Mouse (Mus musculus) stomach, postnatal 0 days (tissue): ENCODE results near the gene Spesp1. TPM values are rescaled to one million over a fixed set of nuclear protein-coding genes. Genes with fewer than 3 reads are reported as not detected.

Experiments
- ATAC-seq: fragments of 200-750 bp; cut with Nextera tagmentation; 2 replicates; pipeline ENCODE4 v1.8.0; 2017; ENCODE audit not compliant: low FRiP score, low TSS enrichment
- DNase-seq: peaks from one replicate; pipeline ENCODE4 v3.0.0-alpha.2; 2016; ENCODE audit warnings: low spot score
- H3K27ac ChIP-seq: fragments of 300-500 bp; sonication (generic); replicated peaks from 2 replicates; pipeline ENCODE4 v1.5.1; 2014; ENCODE audit warnings: mild to moderate bottlenecking, control low read depth
- H3K27me3 ChIP-seq: fragments of 300-500 bp; sonication (generic); 2 replicates; pipeline ENCODE4 v1.6.1; 2014; ENCODE audit warnings: low read length; ENCODE audit not compliant: control insufficient read depth, insufficient read depth
- H3K36me3 ChIP-seq: fragments of 300-500 bp; sonication (generic); 2 replicates; pipeline ENCODE4 v1.6.1; 2014; ENCODE audit warnings: low read length, mixed read lengths; ENCODE audit not compliant: control insufficient read depth, insufficient read depth
- H3K4me1 ChIP-seq: fragments of 300-500 bp; sonication (generic); replicated peaks from 2 replicates; pipeline ENCODE4 v1.6.1; 2014; ENCODE audit warnings: antibody characterized with exemption; ENCODE audit not compliant: control insufficient read depth, insufficient read depth
- H3K4me2 ChIP-seq: fragments of 300-500 bp; sonication (generic); replicated peaks from 2 replicates; pipeline ENCODE4 v1.6.1; 2014; ENCODE audit warnings: low read depth, mild to moderate bottlenecking, control low read depth, moderate library complexity
- H3K4me3 ChIP-seq: fragments of 300-500 bp; sonication (generic); 2 replicates; pipeline ENCODE4 v1.5.1; 2014; ENCODE audit warnings: low read depth, low read length, control low read depth
- H3K9ac ChIP-seq: fragments of 300-500 bp; sonication (generic); 2 replicates; pipeline ENCODE4 v1.6.1; 2014; ENCODE audit warnings: mild to moderate bottlenecking, low read length, control low read depth, mixed read lengths
- H3K9me3 ChIP-seq: fragments of 300-500 bp; sonication (generic); 2 replicates; pipeline ENCODE4 v1.6.1; 2016; ENCODE audit warnings: low read length; ENCODE audit not compliant: control insufficient read depth
- CTCF ChIP-seq: IDR thresholded peaks from 2 replicates; pipeline ENCODE4 v1.5.1; 2016; ENCODE audit warnings: antibody characterized with exemption, low read depth, mild to moderate bottlenecking, moderate library complexity
- EP300 ChIP-seq: optimal IDR thresholded peaks from 2 replicates; pipeline ENCODE3; 2016; ENCODE audit warnings: antibody characterized with exemption
- WGBS: fragments of 180-500 bp; shearing (Covaris S2); extraction: QIAGEN DNeasy Blood & Tissue Kit; methylation state at CpG from one replicate; pipeline ENCODE4 v1.1.7; 2014; 5-methylcytosine and 5-hydroxymethylcytosine counted together
- polyA plus RNA-seq: library from polyadenylated mRNA; unstranded; fragments of >200 nt; fragmentation: Nextera tagmentation; extraction: Ambion mirVana; gene quantifications from 2 replicates; pipeline ENCODE4 v1.2.1, GENCODE M21; 2015

The Spesp1 gene
- not detected in 2 replicates for polyA plus RNA-seq

- Histone ChIP-seq H3K9ac (no peak within 1 kb of the TSS), H3K4me2 (no peak within 1 kb of the TSS), H3K4me1 (no peaks in the 10 kb centered on the region), H3K36me3 (no peaks in the 10 kb centered on the region), H3K4me3 (no peak within 1 kb of the TSS), H3K27me3 (no peaks in the 10 kb centered on the region), H3K27ac (no peak within 1 kb of the TSS), H3K9me3 (no peaks in the 10 kb centered on the region)
- DNase-seq (no peak), ATAC-seq (peak; percentile 26; the same call in 1 of the 2 replicates)
- no peak for TF ChIP-seq CTCF
- no peak for TF ChIP-seq EP300
- WGBS: 80% methylated on average over 27 of the region's 27 CpGs
Measured at GRCm38 (mm10) chr9:62281991-62282390, at the start of gene Spesp1. Spesp1 (minus strand) TSS chr9:62282208.

DNA sequence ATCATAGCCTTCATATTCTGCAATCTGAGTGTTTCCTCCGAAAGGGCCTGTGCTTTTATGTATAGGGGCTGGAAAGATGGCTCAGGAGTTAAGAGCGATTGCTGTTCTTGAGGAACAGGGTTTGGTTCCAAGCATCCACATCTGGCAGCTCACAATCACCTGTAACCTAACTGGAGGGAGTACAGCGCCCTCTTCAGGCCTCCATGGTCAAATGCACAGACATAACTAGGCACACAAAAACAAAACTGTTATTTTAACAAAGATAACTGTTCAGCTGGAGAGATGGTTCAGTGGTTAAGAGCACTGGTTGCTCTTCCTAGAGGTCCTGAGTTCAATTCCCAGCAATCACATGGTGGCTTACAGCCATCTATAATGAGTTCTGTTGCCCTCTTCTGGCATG lies 44.0 kb upstream of the Spesp1 start:
- TF ChIP-seq CTCF (0 out of 2 replicates have a peak, but pooled peaks have one; percentile 21), EP300 (no peak)
- ATAC-seq: no peak
- WGBS: 73% methylated on average over 3 of the region's 3 CpGs

DNA sequence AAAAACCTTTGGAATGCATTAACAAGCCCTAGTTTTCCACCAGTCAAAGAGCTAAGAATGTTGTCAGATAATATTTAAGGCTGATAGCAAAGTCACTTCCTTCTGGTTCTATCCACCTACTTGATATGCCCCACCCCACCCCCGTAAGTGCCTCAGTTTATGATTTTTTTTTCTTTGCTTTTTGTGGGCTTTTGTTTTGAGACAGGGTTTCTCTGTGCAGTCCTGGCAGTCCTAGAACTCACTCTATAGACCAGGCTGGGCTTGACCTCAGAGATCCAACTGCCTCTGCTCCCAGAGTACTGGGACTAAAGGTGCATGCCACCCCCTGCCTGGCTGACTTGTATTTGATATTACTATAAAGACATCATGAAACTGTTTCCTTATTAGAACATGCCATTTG lies 41.8 kb upstream of the Spesp1 start:
- ATAC-seq: no peak
- no peaks in the 10 kb centered on the region for H3K27me3 ChIP-seq
- H3K36me3 ChIP-seq: no peaks in the 10 kb centered on the region
- no peak overlapping the region for H3K27ac ChIP-seq
- H3K9me3 ChIP-seq: no peaks in the 10 kb centered on the region
- H3K4me2 ChIP-seq: no peak overlapping the region
- no peak for TF ChIP-seq CTCF
- no peak for TF ChIP-seq EP300
- H3K4me1 ChIP-seq: no peaks in the 10 kb centered on the region
- 67% methylated on average over 1 of the region's 1 CpGs for WGBS
- no peak for DNase-seq
- H3K4me3 ChIP-seq: no peak overlapping the region
- H3K9ac ChIP-seq: no peak overlapping the region

More for the DNA sequence above, 44.0 kb upstream of the Spesp1 start:
- H3K27ac ChIP-seq: no peak overlapping the region
- H3K27me3 ChIP-seq: no peaks in the 10 kb centered on the region
- no peak for DNase-seq
- H3K36me3 ChIP-seq: no peaks in the 10 kb centered on the region
- no peaks in the 10 kb centered on the region for H3K9me3 ChIP-seq
- no peak overlapping the region for H3K4me3 ChIP-seq
- no peak overlapping the region for H3K9ac ChIP-seq
- H3K4me1 ChIP-seq: no peaks in the 10 kb centered on the region
- no peak overlapping the region for H3K4me2 ChIP-seq

DNA sequence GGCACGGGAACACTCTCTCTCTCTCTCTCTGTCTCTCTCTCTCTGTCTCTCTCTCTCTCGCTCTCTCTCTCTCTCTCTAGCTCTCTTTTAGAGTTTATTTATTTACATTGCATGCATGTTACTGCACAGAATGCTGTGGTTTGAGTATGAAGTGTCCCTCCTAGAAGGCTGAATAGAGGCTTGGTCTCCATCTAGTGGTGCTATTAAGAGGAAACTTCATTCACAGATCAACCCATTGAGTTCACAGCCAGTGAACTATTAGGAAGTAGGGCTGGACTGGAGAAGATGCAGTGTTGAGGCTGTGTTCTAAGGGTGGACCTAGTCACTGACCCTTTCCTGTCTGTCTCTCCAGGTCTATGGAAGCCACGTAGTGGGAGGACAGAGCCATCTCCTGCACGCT lies 36.7 kb upstream of the Spesp1 start:
- TF ChIP-seq EP300: no peak
- peak; percentile 54 for TF ChIP-seq CTCF

GRCm38 (mm10) chr9:62315556-62315955 lies 33.5 kb upstream of the Spesp1 start:
- Histone ChIP-seq H3K27ac (no peak overlapping the region), H3K36me3 (no peaks in the 10 kb centered on the region), H3K4me3 (no peak overlapping the region), H3K9ac (no peak overlapping the region), H3K4me2 (no peak overlapping the region), H3K9me3 (no peaks in the 10 kb centered on the region), H3K4me1 (no peaks in the 10 kb centered on the region), H3K27me3 (no peaks in the 10 kb centered on the region)
- TF ChIP-seq CTCF (no peak), EP300 (no peak)
- 93% methylated on average over 6 of the region's 6 CpGs for WGBS
- ATAC-seq (no peak), DNase-seq (no peak)

More for the DNA sequence above, 36.7 kb upstream of the Spesp1 start:
- H3K27me3 ChIP-seq: no peaks in the 10 kb centered on the region
- no peaks in the 10 kb centered on the region for H3K36me3 ChIP-seq
- ATAC-seq: no peak
- H3K27ac ChIP-seq: no peak overlapping the region
- no peak overlapping the region for H3K4me2 ChIP-seq
- no peak overlapping the region for H3K9ac ChIP-seq
- H3K4me3 ChIP-seq: no peak overlapping the region
- DNase-seq: no peak
- 80% methylated on average over 4 of the region's 4 CpGs for WGBS
- no peaks in the 10 kb centered on the region for H3K9me3 ChIP-seq
- H3K4me1 ChIP-seq: no peaks in the 10 kb centered on the region

- no peak overlapping the region for H3K9ac ChIP-seq
- H3K4me1 ChIP-seq: no peaks in the 10 kb centered on the region
- 52% methylated on average over 1 of the region's 1 CpGs for WGBS
- H3K9me3 ChIP-seq: no peaks in the 10 kb centered on the region
- DNase-seq (no peak), ATAC-seq (no peak)
- no peaks in the 10 kb centered on the region for H3K36me3 ChIP-seq
- no peak overlapping the region for H3K4me3 ChIP-seq
- no peak overlapping the region for H3K4me2 ChIP-seq
- TF ChIP-seq CTCF (no peak), EP300 (no peak)
- no peaks in the 10 kb centered on the region for H3K27me3 ChIP-seq
- H3K27ac ChIP-seq: no peak overlapping the region
Measured at GRCm38 (mm10) chr9:62296891-62297290, 14.9 kb upstream of the Spesp1 start.
